Mouse (Mus musculus) heart, embryonic 13.5 days (tissue): ENCODE results near the gene Dclk2. TPM values are rescaled to one million over a fixed set of nuclear protein-coding genes. Genes with fewer than 3 reads are reported as not detected.

Experiments
- ATAC-seq: fragments of 200-750 bp; cut with Nextera tagmentation; 2 replicates; pipeline ENCODE4 v1.8.0; 2017; ENCODE audit warnings: moderate TSS enrichment; ENCODE audit not compliant: insufficient number of reproducible peaks, low FRiP score, low TSS enrichment; ENCODE audit errors: extremely low read depth
- H3K27ac ChIP-seq: fragments of 300-500 bp; sonication (generic); replicated peaks from 2 replicates; pipeline ENCODE4 v1.5.1; 2015; ENCODE audit warnings: moderate library complexity, mild to moderate bottlenecking, inconsistent platforms
- H3K27me3 ChIP-seq: fragments of 300-500 bp; sonication (generic); replicated peaks from 2 replicates; pipeline ENCODE4 v1.6.1; 2015; ENCODE audit warnings: mild to moderate bottlenecking, inconsistent platforms
- H3K36me3 ChIP-seq: fragments of 300-500 bp; sonication (generic); 2 replicates; pipeline ENCODE4 v1.6.1; 2015; ENCODE audit warnings: mild to moderate bottlenecking, inconsistent platforms
- H3K4me1 ChIP-seq: fragments of 300-500 bp; sonication (generic); 2 replicates; pipeline ENCODE4 v1.6.1; 2015; ENCODE audit warnings: inconsistent platforms
- H3K4me2 ChIP-seq: fragments of 300-500 bp; sonication (generic); 2 replicates; pipeline ENCODE4 v1.6.1; 2015; ENCODE audit warnings: inconsistent platforms, mild to moderate bottlenecking, moderate library complexity
- H3K4me3 ChIP-seq: fragments of 300-500 bp; sonication (generic); 2 replicates; pipeline ENCODE4 v1.5.1; 2015; ENCODE audit warnings: moderate library complexity, mild to moderate bottlenecking, inconsistent platforms
- H3K9ac ChIP-seq: fragments of 300-500 bp; sonication (generic); 2 replicates; pipeline ENCODE4 v1.6.1; 2015; ENCODE audit warnings: inconsistent platforms, mild to moderate bottlenecking, moderate library complexity
- H3K9me3 ChIP-seq: fragments of 300-500 bp; sonication (generic); 2 replicates; pipeline ENCODE4 v1.6.1; 2016; ENCODE audit warnings: inconsistent platforms
- WGBS: fragments of 180-500 bp; shearing (Covaris S2); methylation state at CpG from one replicate; pipeline ENCODE4 v1.1.7; 2015; ENCODE audit warnings: mixed read lengths; 5-methylcytosine and 5-hydroxymethylcytosine counted together
- polyA plus RNA-seq: library from polyadenylated mRNA; unstranded; fragments of >200 nt; fragmentation: Nextera tagmentation; extraction: Ambion mirVana; gene quantifications from 2 replicates; pipeline ENCODE4 v1.2.1, GENCODE M21; 2015

Dclk2 gene
- polyA plus RNA-seq, 1 experiment from 2014 or later = 3.6 TPM

- no peak overlapping the region for H3K9ac ChIP-seq
- H3K4me3 ChIP-seq = no peak overlapping the region
- no peak overlapping the region for H3K27ac ChIP-seq
- H3K9me3 ChIP-seq = no peaks in the 10 kb centered on the region
- peaks cover 40% of the 10 kb centered on the region for H3K4me1 ChIP-seq
- no peak overlapping the region for H3K4me2 ChIP-seq
- no peak for ATAC-seq
- H3K27me3 ChIP-seq = no peaks in the 10 kb centered on the region
- WGBS = 66% methylated on average over 3 of the region's 3 CpGs
- no peaks in the 10 kb centered on the region for H3K36me3 ChIP-seq
Observed at GRCm38 (mm10) chr3:86784051-86784450, 136.6 kb downstream of the Dclk2 start.

GRCm38 (mm10) chr3:86779704-86780103 is 140.9 kb downstream of the Dclk2 start:
- no peaks in the 10 kb centered on the region for H3K9me3 ChIP-seq
- no peak overlapping the region for H3K4me3 ChIP-seq
- no peaks in the 10 kb centered on the region for H3K27me3 ChIP-seq
- no peak overlapping the region for H3K4me2 ChIP-seq
- H3K27ac ChIP-seq = no peak overlapping the region
- H3K36me3 ChIP-seq = no peaks in the 10 kb centered on the region
- H3K9ac ChIP-seq = no peak overlapping the region
- no peak for ATAC-seq
- WGBS = 71% methylated on average over 4 of the region's 4 CpGs
- peaks cover 19% of the 10 kb centered on the region for H3K4me1 ChIP-seq

- Histone ChIP-seq H3K27ac (peak overlapping the region; percentile 54; the same call in 1 of the 2 replicates), H3K4me1 (peaks cover 22% of the 10 kb centered on the region), H3K9me3 (no peaks in the 10 kb centered on the region), H3K36me3 (no peaks in the 10 kb centered on the region), H3K4me2 (no peak overlapping the region), H3K9ac (no peak overlapping the region), H3K27me3 (no peaks in the 10 kb centered on the region), H3K4me3 (no peak overlapping the region)
- 75% methylated on average over 6 of the region's 6 CpGs for WGBS
- ATAC-seq = no peak
Observed at GRCm38 (mm10) chr3:86775444-86775828, 145.2 kb downstream of the Dclk2 start.

GRCm38 (mm10) chr3:86774566-86775443 is 145.8 kb downstream of the Dclk2 start:
- Histone ChIP-seq H3K27ac (peak overlapping the region; percentile 54), H3K4me3 (no peak overlapping the region), H3K27me3 (no peaks in the 10 kb centered on the region), H3K9ac (no peak overlapping the region), H3K9me3 (no peaks in the 10 kb centered on the region), H3K4me1 (peaks cover 22% of the 10 kb centered on the region), H3K4me2 (peak overlapping the region; percentile 16; the same call in 1 of the 2 replicates), H3K36me3 (no peaks in the 10 kb centered on the region)
- ATAC-seq = no peak
- 59% methylated on average over 14 of the region's 14 CpGs for WGBS

- no peaks in the 10 kb centered on the region for H3K27me3 ChIP-seq
- H3K4me1 ChIP-seq = peaks cover 13% of the 10 kb centered on the region
- no peak overlapping the region for H3K9ac ChIP-seq
- H3K4me3 ChIP-seq = no peak overlapping the region
- 0 out of 2 replicates have a peak overlapping the region, but pooled peaks have one; percentile 9 for H3K4me2 ChIP-seq
- 60% methylated on average over 6 of the region's 6 CpGs for WGBS
- H3K27ac ChIP-seq = no peak overlapping the region
- no peak for ATAC-seq
- H3K9me3 ChIP-seq = no peaks in the 10 kb centered on the region
- no peaks in the 10 kb centered on the region for H3K36me3 ChIP-seq
Observed at GRCm38 (mm10) chr3:86768969-86769368, 151.7 kb downstream of the Dclk2 start.

GRCm38 (mm10) chr3:86768553-86768952 is 152.1 kb downstream of the Dclk2 start:
- H3K9me3 ChIP-seq = no peaks in the 10 kb centered on the region
- H3K36me3 ChIP-seq = no peaks in the 10 kb centered on the region
- peaks cover 13% of the 10 kb centered on the region for H3K4me1 ChIP-seq
- WGBS = 40% methylated on average over 8 of the region's 8 CpGs
- ATAC-seq = no peak
- H3K4me3 ChIP-seq = no peak overlapping the region
- H3K27me3 ChIP-seq = no peaks in the 10 kb centered on the region
- 0 out of 2 replicates have a peak overlapping the region, but pooled peaks have one; percentile 9 for H3K4me2 ChIP-seq
- no peak overlapping the region for H3K9ac ChIP-seq
- H3K27ac ChIP-seq = no peak overlapping the region

- H3K36me3 ChIP-seq = no peaks in the 10 kb centered on the region
- ATAC-seq = no peak
- no peak overlapping the region for H3K4me3 ChIP-seq
- H3K4me2 ChIP-seq = no peak overlapping the region
- no peaks in the 10 kb centered on the region for H3K27me3 ChIP-seq
- no peak overlapping the region for H3K9ac ChIP-seq
- H3K4me1 ChIP-seq = 0 out of 2 replicates have a peak, but pooled peaks cover 3% of the 10 kb centered on the region
- no peaks in the 10 kb centered on the region for H3K9me3 ChIP-seq
- WGBS = 86% methylated on average over 4 of the region's 4 CpGs
- no peak overlapping the region for H3K27ac ChIP-seq
Observed at GRCm38 (mm10) chr3:86762456-86762855, 158.2 kb downstream of the Dclk2 start.

GRCm38 (mm10) chr3:86762036-86762415 is 158.6 kb downstream of the Dclk2 start:
- Histone ChIP-seq H3K9ac (no peak overlapping the region), H3K27ac (no peak overlapping the region), H3K36me3 (no peaks in the 10 kb centered on the region), H3K4me3 (no peak overlapping the region), H3K4me1 (0 out of 2 replicates have a peak, but pooled peaks cover 3% of the 10 kb centered on the region), H3K4me2 (no peak overlapping the region), H3K9me3 (no peaks in the 10 kb centered on the region), H3K27me3 (no peaks in the 10 kb centered on the region)
- 85% methylated on average over 6 of the region's 6 CpGs for WGBS
- ATAC-seq = no peak

GRCm38 (mm10) chr3:86761095-86762035 is 159.3 kb downstream of the Dclk2 start:
- H3K4me3 ChIP-seq = no peak overlapping the region
- H3K4me1 ChIP-seq = 0 out of 2 replicates have a peak, but pooled peaks cover 3% of the 10 kb centered on the region
- no peaks in the 10 kb centered on the region for H3K36me3 ChIP-seq
- WGBS = 61% methylated on average over 9 of the region's 9 CpGs
- ATAC-seq = no peak
- H3K27me3 ChIP-seq = no peaks in the 10 kb centered on the region
- no peak overlapping the region for H3K9ac ChIP-seq
- no peak overlapping the region for H3K27ac ChIP-seq
- no peaks in the 10 kb centered on the region for H3K9me3 ChIP-seq
- no peak overlapping the region for H3K4me2 ChIP-seq

- Histone ChIP-seq H3K9ac (no peak overlapping the region), H3K4me3 (no peak overlapping the region), H3K27ac (no peak overlapping the region), H3K27me3 (no peaks in the 10 kb centered on the region), H3K36me3 (no peaks in the 10 kb centered on the region), H3K4me1 (0 out of 2 replicates have a peak, but pooled peaks cover 3% of the 10 kb centered on the region), H3K4me2 (no peak overlapping the region), H3K9me3 (no peaks in the 10 kb centered on the region)
- no peak for ATAC-seq
- 64% methylated on average over 7 of the region's 7 CpGs for WGBS
Observed at GRCm38 (mm10) chr3:86760474-86760873, 160.2 kb downstream of the Dclk2 start.

GRCm38 (mm10) chr3:86759834-86760233 is 160.8 kb downstream of the Dclk2 start:
- 65% methylated on average over 8 of the region's 8 CpGs for WGBS
- Histone ChIP-seq H3K27ac (no peak overlapping the region), H3K36me3 (no peaks in the 10 kb centered on the region), H3K27me3 (no peaks in the 10 kb centered on the region), H3K9ac (no peak overlapping the region), H3K4me3 (no peak overlapping the region), H3K4me2 (no peak overlapping the region), H3K4me1 (0 out of 2 replicates have a peak, but pooled peaks cover 3% of the 10 kb centered on the region), H3K9me3 (no peaks in the 10 kb centered on the region)
- no peak for ATAC-seq
